Mouse (Mus musculus) adrenal gland, postnatal 14 days (tissue): Measurements from ENCODE around the gene Enpp3. TPM values are rescaled to one million over a fixed set of nuclear protein-coding genes. Genes with fewer than 3 reads are reported as not detected.

ENCODE experiments used
- DNase-seq: peaks from one replicate; pipeline ENCODE4 v3.0.0; 2021; ENCODE audit warnings: mixed read lengths
- long read RNA-seq, 2 experiments: library from polyadenylated mRNA; stranded (forward); transcript quantifications; one replicate each; pipeline ENCODE4 v2.0.0; 2021
- total RNA-seq: library from RNA; stranded (reverse); gene quantifications from 2 replicates; pipeline ENCODE4 v1.2.3, GENCODE M21; 2021

Gene Enpp3
- total RNA-seq = 5.4 and 9.4 TPM in 2 replicates
- long read RNA-seq, experiment 1, full-length matches to known transcripts = 1 of 2 reads
- long read RNA-seq, experiment 1, partial matches to known transcripts = 0 of 2 reads
- long read RNA-seq, experiment 1, other reads (novel, unspliced or antisense) = 1 of 2 reads
- long read RNA-seq, experiment 2, full-length matches to known transcripts = 2 of 2 reads
- long read RNA-seq, experiment 2, partial matches to known transcripts = 0 of 2 reads
- long read RNA-seq, experiment 2, other reads (novel, unspliced or antisense) = 0 of 2 reads

DNA sequence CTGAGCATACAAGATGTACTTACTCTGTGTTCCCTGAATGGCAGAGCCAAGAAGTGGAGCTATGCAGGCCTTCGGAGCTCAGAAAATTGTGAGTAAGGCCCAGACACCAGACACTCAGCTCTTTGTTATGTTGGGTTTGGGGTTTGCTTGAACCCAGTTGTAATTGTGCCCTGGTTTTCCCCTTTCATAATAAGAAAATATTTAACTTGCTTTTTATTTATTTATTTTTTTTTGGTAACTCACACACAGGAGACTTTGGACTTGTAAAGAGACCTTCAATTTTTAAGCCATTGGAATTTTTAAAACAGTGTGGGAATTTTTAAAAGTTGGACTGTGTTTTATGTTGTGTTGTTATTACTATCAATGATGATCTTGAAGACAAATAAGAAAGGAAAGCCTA lies at the start of gene Enpp3:
TSS of gene Enpp3 (minus strand) at position 148 of the 400 bp plus-strand sequence.
- no peak for DNase-seq

GRCm38 (mm10) chr10:24888343-24888742 lies 45.7 kb upstream of the Enpp3 start:
- no peak for DNase-seq

GRCm38 (mm10) chr10:24886008-24886407 lies 43.4 kb upstream of the Enpp3 start:
- peak; percentile 31 for DNase-seq

DNA sequence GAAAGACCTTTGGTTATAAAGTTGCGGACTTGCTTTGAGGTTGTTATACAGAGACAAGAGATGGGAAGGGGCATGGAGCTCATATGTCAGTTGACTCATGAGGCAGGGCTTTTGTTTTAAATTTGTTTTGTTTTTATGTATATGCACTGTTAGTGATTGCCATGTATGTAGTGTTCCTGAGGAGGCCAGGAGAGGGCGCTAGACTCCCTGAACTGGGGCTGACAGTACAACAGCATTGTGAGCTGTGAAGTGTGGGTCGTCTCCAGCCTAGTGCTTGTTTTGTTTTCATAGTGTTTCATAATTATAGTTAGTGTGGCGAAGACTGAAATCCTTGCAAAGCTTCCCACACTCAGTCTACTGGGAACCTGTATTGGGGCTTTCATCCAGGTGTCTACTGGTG lies 31.0 kb upstream of the Enpp3 start:
- peak; percentile 21 for DNase-seq

DNA sequence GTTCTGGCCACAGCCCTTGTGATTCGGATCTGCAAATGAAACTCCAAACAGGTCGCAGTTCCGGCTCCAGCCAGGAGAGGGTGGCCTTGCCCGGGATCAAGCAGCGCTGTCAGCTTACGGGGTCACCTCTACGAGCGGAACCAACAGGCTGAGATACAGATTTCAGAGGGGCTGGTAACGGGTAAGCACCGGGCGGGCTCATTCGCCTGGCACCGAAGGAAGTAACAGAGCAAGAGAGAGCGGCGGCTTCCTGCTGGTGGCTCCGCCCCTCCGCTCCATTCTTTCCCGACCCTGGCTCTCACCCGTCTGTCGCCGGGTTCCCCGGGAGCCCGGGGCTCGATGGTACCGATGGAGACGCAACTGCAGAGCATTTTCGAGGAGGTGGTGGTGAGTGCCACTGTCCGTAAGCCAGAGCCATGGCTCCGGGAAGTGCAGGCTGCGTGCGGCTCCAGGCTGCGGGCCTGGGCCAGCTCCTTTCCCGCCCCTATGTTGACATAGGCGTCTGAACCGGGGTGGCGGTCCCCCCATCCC lies 27.2 kb upstream of the Enpp3 start, which contains the start of gene Med23:
TSS of gene Med23 (plus strand) at position 227 of the 531 bp plus-strand sequence.
- DNase-seq = peak; percentile 98

GRCm38 (mm10) chr10:24864434-24864833 lies 21.8 kb upstream of the Enpp3 start:
- DNase-seq = peak; percentile 21

DNA sequence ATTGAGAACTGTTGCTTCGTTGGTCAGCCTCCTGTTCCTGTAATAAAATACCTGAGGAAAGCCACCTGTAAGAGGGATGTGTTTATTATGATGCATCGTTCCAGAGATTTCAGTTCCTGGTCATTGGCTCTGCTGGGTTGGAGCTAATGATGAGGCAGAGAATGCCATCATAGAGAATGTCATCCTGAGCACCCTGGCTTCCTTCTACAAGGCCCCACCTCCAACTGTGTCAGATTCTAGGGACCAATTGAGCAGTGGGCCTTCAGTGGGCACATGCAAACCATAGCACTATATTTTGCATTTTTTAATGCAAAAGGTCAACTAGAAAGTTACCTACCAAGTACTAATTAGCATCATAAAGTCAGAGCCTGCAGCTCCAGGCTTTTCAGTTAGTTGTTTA lies 20.5 kb upstream of the Enpp3 start:
- no peak for DNase-seq

DNA sequence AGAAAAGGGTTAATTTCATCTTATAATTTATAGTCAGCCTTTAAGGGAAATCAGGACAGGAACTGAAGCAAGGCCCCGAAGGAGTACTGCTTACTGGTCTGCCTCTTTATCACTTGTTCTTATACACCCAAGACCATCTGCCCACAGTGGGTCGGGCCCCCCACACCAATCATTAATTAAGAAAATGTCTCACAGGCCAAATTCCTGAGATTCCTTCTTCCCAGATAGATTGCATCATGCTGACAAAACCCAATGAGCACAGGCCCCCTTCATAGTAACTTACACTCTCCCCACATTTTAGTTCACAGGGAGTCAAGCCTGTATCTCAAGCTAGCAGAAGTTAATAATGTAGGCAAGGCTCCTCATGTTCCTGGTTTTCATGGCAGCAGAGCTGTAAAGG lies 625 bp downstream of the Enpp3 start:
- no peak for DNase-seq

GRCm38 (mm10) chr10:24840795-24841194 lies 1.8 kb downstream of the Enpp3 start:
- DNase-seq = no peak

DNA sequence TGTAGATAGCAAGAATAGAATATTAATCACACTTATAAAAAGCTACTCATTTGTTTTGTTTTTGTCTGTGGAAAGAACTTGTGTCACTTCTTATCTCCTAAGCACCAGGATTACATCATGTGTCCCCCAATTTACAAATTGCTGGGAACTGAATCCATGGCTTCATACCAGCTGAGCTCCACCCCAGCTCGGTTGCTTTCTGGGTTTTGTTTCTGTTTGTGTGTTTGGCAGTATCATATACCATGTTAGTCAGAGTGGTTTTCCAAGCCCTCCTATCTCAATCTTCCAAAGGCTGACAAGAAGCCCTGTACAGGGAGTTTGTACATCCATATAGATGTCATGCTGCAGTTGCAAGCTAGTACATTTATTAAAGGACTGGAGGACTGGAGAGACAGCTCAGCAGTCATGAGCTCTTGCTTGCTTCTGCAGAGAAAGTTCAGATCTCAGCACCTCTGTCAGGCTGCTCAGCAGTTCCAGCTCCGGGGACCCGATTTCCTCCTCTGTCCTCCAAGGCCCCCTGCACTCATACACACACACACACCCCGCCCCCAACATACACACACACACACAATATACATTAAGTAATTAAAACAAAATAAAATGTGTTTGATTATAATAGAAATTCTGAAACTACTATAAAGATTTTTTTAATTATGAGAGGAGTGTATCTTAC lies 6.1 kb downstream of the Enpp3 start:
- DNase-seq = no peak

GRCm38 (mm10) chr10:24835702-24836342 lies 6.8 kb downstream of the Enpp3 start:
- peak; percentile 12 for DNase-seq

DNA sequence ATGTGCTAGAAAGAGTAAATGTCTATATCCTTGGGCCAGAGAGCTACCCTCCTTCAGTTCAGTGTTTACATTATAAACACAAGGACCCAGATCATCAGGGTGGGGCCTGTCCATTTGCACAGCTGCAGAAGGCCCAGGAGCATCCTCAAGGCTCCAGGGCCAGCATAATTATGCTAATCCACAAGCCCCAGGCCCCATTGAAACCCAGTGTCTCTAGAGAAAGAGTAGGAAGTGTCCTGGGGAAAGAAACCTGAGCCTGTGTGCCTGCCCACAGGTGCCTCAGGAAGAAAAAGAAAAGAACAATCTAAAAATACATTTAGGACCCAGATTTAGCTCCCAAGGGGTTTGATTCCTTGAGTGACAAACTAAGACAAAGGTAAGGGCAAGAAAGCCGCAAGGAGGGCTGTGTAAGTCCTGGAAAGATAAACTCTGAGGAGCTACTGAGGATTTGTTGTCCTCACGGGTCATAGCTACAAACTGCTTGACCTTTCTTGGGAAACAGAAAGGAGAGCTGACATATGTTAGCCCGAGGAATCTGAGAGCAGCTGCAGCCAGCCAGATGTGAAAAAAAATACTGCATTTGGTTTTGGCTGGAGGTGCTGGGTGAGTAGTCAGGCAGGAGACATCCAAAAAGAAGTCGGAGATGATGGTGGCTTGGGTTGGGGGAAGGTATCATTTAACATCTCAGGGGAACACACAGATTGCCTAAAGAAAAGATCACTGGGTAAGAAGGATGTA lies 7.8 kb downstream of the Enpp3 start:
- DNase-seq = no peak

GRCm38 (mm10) chr10:24832306-24832705 lies 10.3 kb downstream of the Enpp3 start:
- no peak for DNase-seq

DNA sequence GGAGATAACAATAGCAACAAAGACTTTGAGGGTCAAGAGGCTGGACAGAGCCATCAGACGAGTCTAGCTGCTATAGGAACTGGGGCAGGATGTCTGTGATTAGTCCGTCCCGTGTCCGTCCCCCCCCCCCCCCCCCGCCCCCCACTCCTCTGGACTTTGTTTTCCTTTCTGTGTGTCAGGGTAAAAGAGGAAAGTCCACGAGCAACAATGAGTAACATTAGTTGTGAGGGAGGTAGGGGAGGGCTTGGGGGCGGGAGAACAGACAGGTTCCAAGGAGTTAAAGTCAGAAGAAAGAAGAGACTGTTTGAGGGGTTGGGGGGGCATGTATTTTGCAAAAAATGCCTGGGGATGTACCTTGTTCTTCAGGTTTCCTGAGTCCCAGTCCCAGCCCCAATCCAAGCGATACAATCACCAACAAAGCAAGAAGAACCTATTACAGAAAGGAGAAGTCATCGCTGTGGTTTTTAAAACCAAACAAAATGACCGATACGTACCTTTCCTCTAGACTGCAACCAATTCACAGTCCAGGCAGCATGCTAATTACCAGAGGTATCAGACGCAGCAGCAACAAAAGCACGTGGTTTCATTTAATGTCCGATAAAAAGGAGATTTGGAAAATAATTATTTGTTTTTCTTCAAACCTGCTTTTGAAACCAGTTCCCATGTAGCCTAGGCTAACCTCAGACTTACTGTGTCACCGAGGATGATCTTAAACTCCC lies 11.1 kb downstream of the Enpp3 start:
- DNase-seq = no peak

DNA sequence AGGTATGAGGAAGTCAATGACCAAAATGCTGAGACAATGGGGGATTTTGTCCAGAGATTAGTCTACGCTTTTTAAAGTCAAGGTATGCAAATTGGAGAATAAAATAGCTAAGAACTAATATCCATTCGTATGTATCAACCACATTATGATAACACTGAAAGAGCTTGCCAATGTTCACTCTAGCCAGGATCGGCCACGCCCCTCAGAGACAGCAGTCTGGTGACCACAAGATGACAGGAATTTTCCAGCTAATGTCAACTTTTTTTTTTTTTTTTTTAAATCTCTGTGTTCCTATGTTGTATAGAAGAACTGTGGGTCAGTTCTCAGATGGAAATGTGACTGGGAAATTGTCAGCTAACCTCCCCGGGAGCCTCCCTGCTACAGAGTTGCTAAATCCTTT lies 12.2 kb downstream of the Enpp3 start:
- no peak for DNase-seq

DNA sequence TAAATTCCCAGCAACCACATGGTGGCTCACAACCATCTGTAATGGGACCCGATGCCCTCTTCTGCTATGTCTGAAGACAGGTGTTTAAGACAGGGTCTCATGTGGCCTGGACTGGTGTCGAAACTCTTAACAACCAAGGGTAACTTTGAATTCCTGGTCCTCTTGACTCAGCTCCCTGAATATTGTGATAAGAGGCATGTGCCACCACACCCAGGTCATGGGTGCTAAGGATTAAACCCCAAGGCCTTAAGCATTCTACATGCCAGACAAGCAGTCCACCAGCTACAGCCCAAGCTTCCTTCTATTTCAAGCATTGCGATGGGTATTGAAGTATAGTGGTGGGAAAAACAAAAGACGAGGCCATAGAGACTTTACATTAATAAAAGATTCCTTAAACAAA lies 14.5 kb downstream of the Enpp3 start:
- no peak for DNase-seq

DNA sequence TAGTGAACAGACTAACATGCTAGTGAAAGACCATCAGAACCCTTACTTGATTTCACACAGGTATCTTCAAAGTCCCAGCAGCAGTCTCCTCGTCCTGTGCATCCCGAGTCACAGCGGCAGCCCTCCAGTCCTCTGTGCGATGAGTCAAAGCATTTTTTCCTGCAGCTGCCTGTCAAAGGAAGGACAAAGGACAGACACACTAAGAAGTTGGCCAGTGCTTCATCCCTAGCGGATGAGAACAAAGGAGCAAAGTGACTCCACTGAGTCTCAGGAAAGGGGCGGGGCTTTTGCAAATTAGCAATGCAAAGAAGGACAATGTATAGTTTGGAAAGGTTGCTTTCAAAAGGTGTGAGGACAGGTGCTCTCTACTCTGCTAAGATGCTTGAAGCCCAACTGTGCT lies 16.5 kb downstream of the Enpp3 start:
- peak; percentile 31 for DNase-seq

DNA sequence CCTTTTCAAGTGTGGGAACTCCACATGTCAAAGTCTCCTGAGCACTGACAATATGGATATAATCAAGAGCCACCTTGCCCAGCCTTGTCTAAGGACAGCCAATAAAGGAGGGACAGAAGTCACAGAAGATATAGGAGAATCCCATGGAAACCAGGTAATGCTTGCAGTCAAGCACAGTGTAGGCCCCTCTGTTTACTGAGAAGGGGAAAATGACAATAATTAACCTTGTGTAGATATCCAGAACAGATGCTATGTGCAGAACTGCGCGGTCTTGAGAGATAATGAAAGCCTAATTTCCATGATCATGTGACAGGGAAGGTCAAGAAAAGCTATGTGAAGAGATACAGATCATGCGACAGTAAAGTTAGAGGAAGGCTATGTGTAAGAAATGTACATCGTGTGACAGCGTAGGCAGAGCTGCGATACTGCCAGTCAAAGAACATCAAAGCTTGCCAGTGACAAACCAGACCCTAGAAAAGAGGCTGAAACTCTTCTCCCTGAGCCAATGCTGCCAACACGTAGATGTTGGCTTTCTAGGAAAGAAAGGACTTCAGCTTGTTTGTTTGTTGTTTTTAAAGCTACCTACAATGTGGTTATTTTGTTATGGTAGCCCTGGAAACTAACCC lies 17.1 kb downstream of the Enpp3 start:
- DNase-seq = no peak

DNA sequence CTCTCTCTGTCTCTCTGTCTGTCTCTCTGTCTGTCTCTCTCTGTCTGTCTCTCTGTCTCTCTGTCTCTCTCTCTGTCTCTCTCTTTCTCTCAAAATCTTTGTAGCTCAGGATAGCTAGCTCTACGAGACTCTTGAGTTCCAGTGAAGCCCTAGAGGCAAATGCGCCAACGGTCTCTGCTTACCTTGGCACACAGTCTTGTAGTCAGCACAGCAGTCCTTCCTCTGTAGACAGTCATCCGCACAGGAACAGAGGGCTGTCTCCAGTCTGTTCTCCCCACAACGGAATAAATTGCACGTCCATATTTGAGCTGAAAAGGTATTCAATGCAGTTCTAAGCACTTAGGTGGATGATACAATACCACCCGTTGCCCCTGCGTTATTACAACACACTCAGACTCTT lies 18.0 kb downstream of the Enpp3 start:
- DNase-seq = no peak

DNA sequence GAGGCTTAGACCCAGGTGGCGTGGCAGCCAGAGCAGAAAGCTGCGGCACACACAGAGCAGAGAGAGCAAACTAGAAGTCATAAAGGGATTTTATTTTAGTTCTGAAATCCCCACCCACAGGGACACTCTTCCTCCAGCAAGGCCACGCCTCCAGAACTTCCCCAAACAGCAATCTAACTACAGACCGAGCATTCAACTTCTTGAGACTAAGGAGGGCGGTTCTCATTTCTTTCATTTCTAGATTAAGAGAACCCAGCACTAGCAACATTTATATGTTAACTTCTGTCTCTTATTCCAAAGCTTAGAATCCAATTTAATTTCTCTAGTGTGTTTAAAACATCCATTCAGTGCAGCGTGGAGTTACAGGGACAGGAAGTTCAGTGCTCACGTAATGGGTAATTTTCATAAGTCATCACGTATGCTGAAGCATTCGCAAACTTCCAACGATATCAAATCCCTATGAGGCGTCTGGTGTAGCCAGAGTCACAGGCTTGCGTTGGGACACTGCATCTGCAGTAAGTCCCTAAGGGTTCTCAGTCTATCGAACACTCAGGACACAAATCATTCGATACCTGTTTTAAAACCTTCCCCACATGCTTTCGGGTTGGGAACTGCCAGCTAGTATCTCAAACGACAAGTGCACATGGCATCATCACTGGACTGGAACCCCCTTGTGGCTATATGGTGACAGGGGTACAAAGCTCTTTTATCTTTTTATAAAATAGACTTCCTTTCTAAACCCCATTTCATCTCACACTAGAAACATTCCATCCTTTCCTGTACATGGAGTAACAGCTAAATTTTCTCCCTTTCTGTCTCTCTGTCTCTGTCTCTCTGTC lies 18.7 kb downstream of the Enpp3 start:
- no peak for DNase-seq
